Mouse (Mus musculus) kidney, postnatal 4 days (tissue): ENCODE results near the gene Pbrm1.
A peak's percentile ranks its signal among the peaks of the same experiment; 100 is the strongest.

Source experiments
- DNase-seq, 2 experiments: peaks; one replicate each; pipeline ENCODE4 v3.0.0; 2021; ENCODE audit warnings: mixed read lengths in 2 of 2

The Pbrm1 gene

DNA sequence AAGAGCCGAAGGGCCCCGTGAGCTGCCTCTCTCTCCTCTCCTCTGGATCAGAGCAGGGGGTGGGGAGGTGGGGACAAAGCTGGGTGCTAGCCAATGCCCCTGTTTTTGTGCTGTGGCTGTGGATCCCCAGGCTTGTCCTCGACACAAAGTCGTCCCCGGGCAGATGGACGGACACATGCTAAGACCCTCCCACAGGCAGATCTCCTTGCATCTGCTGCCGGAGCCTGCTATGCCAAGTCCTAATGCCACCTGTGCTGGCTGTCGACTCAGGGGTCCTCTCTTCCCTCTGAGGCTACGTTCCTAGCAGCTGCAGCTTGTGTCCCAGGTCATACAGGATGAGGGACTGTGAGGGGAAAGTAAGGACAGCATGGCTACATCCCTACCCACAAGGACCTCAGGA is 147.9 kb downstream of the Pbrm1 start:
- DNase-seq: no peak

DNA sequence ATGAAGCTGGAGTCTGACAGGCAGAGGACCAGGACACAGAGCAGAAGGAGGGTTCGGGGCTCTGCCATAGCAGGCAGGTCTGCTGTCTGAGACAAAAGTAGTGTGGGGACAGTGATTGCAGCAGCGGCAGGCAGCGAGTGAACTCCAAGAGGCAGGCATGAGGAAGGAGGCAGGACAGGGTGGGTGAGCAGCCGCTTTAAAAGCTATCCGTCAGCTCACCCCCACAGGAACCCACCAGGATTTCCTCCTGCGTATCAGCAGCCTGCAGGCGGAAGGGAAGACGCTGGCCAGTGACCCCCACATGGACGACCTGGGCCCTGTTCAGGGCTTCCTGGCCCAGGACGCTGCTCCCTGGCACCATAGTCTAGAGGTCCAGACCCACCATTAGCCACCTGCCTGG is 149.5 kb downstream of the Pbrm1 start, which contains the start of gene Stab1:
Gene Stab1 (minus strand): TSS at position 217 of the 400 bp plus-strand sequence.
- peak; percentile 57 to 67 for DNase-seq

DNA sequence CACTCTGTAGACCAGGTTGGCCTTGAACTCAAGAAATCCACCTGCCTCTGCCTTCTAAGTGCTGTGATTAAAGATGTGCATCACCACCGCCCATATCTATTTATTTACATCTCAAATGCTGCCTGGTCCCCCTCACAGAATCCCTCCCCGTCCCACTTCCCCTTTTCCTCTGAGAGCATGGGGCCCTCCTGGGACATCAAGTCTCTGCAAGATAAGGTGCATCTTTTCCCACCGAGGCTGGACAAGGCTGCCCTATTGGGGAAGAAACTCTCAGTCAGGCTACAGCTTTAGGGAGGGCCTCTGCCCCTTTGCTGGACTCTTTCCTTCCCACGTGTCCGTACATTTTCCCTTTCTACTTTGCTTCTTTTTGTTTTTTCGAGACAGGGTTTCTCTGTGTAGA is 150.6 kb downstream of the Pbrm1 start:
- no peak for DNase-seq

DNA sequence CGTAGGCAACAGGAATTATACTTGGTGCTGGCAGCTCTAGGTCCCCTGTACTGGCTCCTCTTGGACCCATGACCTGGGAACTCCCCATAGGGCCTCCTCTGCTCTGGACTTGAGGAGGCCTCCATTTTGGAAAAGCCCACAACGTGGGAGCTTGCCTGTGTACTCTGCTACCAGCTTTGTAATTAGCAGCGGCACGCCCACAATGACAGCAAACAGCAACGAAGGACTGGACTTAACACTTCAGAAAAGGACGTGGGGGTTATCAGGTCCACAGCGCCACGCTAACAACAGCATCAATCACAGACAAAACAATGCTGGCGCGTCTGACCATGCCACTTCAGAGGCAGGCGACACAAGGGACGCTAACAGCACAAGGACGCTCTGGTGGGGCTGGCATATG is 152.0 kb downstream of the Pbrm1 start:
- no peak for DNase-seq
